Mouse (Mus musculus) right cerebral cortex, postnatal 36 days (tissue): ENCODE data around the gene H2al1o.
"Not testable (repeated sequence)": the region's sequence is repeated elsewhere in the genome, so short reads cannot be mapped to it uniquely, and the experiment has no call there.

Experiments used
- DNase-seq, 2 experiments: peaks; one replicate each; pipeline ENCODE4 v3.0.0; 2022; ENCODE audit warnings: low spot score in 2 of 2, mixed read lengths in 1 of 2

Gene H2al1o

GRCm38 (mm10) chrX:9572309-9572708 lies at the start of gene H2al1o:
Gene H2al1o (minus strand): TSS chrX:9572409.
- not testable (repeated sequence) for DNase-seq

DNA sequence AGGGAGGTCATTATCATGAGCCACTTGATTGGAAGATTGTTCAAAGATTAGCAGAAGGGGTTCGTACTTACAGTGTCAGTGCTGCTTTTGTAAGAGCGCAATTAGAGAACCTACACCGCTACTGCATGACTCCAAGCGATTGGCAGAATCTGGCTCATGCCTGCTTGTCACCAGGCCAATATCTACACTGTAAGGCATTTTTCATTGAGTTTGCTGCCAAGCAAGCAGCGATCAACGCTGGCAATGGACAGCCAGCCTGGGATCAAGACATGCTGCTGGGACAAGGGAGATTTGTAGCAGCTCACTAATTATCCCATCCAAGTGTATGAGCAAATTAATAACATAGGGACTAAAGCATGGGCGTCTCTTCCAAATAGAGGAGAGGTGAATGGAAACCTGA lies 25.8 kb upstream of the H2al1o start:
- not testable (repeated sequence) for DNase-seq

DNA sequence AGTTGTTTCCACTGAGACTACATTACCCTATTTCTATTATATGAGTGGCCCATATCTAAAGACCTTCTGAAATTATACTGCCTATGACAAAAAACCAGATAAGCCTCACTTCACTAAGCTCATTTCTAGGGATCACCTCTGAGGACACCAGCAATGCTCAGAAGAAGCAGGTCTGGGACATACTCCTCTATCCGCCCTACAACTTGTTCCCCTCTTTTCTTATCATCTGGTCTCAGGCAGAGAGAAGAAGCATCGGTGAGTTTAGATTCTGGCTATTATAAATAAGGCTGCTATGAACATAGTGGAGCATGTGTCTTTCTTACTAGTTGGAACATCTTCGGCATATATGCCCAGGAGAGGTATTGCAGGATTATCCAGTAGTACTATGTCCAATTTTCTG lies 35.3 kb downstream of the H2al1o start:
- no peak for DNase-seq
